Mouse (Mus musculus): ENCODE measurements around the gene Evx2.
A peak's percentile ranks its signal among the peaks of the same experiment; 100 is the strongest.

Evx2 gene

DNA sequence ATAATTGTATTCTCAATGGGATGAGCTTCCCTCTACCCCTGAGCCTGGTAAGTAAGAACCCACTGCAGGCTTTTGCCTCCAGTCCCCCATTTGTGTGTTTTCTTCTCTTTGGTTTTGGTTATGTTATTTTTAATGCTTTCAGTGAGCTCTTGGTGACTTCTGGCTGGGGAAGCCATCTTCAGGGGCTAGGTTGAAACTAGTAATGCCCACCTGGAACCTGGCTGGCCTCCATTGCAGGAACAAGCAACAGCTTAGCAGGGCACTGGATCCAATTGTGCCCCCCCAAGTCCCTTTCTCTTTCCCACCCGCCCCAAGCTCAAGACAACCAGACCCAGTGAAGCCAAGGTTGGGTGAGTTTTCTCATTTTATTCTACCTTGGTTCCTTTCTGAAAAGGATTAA is 36.0 kb upstream of the Evx2 start:
- DNase-seq = no peak

DNA sequence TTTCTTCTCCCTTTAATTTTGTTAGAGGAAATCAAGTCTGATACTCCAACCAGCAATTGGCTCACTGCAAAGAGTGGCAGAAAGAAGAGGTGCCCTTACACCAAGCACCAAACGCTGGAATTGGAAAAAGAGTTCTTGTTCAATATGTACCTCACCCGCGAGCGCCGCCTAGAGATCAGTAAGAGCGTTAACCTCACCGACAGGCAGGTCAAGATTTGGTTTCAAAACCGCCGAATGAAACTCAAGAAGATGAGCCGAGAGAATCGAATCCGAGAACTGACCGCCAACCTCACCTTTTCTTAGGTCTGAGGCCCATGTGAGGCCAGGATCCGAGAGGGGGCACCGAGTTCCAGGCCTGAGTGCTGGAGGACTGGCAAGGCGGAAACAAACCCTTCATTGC is 34.7 kb upstream of the Evx2 start:
- no peak for DNase-seq

- DNase-seq = no peak
These were observed 34.1 kb upstream of the Evx2 start for GRCm38 (mm10) chr2:74693432-74693827.

GRCm38 (mm10) chr2:74692808-74693431 is 33.6 kb upstream of the Evx2 start:
- DNase-seq = no peak

DNA sequence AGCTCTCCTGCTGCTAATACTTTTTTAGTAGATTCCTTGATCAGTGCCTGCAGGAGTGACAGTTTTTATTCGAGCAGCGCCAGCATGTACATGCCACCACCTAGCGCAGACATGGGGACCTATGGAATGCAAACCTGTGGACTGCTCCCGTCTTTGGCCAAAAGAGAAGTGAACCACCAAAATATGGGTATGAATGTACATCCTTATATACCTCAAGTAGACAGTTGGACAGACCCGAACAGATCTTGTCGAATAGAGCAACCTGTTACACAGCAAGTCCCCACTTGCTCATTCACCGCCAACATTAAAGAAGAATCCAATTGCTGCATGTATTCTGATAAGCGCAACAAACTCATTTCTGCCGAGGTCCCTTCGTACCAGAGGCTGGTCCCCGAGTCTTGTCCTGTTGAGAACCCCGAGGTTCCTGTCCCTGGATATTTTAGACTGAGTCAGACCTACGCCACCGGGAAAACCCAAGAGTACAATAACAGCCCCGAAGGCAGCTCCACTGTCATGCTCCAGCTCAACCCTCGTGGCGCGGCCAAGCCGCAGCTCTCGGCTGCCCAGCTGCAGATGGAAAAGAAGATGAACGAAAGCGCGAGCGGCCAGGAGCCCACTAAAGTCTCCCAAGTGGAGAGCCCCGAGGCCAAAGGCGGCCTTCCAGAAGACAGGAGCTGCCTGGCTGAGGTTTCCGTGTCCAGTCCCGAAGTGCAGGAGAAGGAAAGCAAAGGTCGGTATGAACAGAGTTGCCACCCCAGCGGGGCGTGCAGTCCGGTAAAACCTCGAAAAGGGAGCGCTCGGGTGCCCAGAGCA is 32.8 kb upstream of the Evx2 start:
- DNase-seq = no peak

DNA sequence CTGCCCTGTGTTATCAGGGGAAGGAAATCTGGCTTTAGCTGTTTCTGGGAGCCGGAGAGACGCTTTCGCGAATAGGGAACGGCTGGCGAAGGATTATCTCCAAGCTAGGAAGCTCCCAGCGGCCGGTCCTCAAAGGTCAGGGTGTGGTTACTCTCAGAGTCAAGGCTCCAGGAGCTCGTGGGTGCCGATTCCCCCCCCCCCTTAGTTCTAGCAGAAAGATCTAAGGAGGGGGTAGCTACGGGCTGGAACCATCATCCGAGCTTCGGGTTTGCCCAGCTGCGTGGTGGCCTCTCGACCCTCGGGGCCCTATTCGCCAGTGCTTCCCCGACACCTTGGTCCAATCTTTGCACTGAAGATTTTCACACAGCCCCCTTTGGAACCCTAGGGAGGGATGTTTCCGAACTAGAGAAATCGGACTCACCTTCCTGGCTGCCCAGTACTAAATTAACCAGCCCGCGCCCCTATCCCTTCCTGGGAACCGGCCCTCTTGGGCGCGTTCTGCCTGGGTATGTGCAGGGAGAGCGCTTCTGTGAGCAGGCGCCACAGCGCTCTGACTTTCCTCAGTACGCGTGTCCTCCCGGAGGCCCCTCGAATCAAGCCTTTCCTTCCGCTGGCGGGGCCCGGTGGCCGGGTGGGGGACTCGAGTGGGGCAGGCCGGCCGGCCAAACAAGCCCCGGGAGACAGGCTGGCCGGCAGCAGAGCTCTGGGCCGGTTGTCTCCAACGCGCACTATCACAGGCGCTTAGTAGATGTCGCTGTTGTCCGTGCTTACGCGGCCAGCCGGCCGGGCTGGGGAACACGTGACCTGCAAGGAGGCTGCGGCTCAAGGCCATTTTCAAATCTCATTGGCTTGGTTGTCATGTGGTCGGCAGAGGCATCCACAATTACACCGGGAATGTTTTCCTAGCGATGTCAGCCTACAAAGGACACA is 31.9 kb upstream of the Evx2 start, which contains the start of gene Hoxd10:
Hoxd10 (plus strand) TSS at position 903 of the 930 bp plus-strand sequence.
- DNase-seq = no peak

DNA sequence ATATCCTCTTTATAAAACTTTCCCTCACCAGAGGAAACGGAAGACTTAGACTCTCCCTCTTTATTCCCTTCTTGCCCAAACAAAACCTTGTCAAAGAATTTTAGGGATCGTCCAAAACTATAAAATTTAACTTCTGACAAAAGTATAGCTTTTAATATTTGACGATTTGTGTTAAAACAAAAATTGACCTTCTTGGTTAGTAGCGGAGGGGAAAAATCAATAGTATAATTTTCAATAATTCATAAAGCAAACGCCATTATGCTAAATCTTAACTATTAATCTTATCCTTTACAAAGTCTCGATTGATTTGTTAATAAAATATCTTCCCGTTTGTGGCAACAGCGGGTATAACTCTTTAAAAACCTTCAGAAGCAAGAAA is 31.0 kb upstream of the Evx2 start:
- no peak for DNase-seq

GRCm38 (mm10) chr2:74689574-74690337 is 30.4 kb upstream of the Evx2 start:
- DNase-seq = no peak

DNA sequence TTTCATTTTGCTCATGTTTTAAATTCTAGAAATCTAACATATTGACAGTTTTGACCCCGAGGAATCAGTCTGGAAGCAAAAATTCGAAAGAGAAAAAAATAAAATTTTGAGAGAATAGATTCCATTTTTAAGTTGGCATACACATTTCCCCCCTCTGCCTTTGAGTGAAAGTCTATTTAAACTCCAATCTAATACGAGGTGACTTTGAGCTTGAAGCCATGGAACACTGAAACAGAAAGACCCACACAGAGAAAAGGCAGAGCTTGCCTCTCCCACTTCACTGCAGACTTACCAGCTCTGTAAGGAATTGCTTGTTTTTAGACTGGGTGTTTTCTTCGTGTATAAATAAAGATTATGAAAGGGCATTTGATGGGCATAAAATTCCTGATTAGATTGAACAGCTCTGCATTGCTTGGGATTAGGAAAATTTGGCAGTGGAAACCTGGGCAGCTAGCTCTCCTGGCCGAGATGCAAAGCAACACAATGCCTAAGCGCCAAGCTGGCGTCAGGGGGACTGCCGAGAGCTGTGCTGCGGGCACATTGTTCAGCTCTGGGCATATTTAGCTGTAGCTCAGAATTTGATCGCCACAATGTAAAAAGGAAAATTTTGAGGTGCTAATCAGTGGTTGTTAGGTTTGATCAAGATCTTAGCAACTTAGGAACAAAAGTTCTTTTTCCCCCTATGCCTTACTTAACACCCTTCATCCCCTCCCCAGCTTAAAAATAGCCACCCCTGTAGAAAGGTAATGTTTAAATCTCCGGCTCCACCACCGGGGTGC is 29.6 kb upstream of the Evx2 start:
- no peak for DNase-seq

GRCm38 (mm10) chr2:74687698-74688555 is 28.6 kb upstream of the Evx2 start:
- no peak for DNase-seq

DNA sequence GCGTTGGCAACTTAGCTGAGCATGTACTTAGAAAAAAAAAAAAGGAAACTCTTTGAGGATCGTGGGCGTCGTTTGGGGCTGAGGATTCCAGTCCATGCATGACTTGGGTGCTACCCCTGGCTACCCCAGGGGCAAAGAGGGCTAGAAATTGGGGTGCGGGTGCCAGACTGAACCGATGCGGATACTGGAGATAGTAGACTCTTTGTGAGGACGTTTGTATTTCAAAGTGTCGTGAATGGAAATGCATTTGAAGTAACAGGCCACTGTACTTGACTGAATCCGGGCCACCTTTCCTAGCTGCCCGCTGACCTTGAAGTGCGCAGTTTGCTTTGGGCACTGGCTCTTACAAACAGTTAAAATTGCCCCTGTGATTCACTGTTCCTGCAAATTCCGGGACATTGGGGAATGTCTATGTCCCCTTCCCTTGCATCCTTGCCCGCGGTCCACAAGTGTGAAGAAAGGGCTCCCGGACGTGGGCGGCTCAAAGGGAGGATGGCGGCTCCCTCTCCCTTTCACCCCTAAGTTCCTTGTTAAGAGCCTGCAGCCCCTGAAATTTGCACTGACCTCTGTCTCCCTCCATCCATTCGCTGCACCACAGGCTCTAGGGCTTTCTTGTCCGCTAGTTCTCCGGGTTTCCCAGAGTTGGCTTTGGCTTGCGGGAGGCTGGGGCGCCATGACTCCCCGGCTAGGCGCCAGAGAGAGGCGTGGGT is 27.8 kb upstream of the Evx2 start:
- no peak for DNase-seq

DNA sequence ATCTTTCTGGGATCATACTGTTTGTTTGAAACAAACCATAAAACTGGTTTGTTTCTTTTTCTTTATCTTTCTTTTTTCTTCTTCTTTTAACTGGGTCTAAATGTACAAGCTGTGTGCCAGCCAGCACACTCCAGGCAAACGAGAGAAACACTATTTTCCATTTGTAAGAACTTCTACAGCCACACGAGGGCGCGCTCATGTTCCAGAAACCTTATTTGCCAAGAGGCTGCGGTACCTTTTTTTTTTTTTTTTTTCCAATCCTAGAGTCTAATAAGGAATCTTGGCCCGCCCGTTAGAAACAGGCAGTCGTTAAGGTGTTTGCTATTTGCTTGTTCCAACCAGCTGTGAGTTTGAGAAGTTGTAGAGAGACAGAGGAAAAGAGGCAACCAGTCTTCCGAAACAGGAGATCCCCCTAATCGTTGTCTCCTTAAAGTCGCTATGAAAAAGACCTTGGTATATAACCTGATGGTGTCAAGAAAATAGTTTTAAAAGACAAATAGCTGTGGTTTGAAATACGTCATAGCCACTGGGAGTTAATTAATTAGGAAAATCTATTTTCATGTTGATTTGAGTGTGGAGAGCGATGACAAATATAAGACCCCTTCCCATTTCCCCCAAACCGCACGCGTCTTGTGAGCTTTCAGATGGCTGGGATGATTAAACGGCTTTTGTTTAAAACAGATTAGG is 27.1 kb upstream of the Evx2 start:
- peak; percentile 48 for DNase-seq

DNA sequence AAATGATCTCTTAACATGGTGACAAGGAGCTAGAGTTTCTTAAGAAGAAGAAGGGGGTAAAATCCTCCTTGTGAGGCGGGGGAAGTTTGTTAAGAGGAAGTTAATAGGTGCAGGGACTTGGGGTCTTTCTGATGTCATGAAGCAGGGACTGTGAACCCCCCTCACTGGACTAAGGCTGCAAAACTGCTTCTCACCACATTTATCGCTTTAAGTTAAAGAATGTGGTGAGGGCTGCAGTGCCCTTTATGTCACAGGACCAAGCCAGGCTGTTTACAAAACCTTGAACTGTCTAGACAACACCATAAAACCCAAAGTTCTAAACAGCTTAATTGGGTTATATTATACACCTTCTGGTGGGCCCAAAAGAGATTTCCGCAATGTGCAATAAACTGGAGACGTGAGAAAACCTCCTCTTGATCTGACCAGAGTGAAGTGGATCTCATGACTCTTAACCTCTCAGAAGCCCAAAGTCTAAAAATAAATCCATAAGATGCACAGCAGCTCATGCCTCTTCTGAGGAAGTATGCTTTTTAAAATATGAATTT is 25.8 kb upstream of the Evx2 start:
- no peak for DNase-seq

- no peak for DNase-seq
These were observed 24.7 kb upstream of the Evx2 start for GRCm38 (mm10) chr2:74684106-74684505.

GRCm38 (mm10) chr2:74683471-74683951 is 24.2 kb upstream of the Evx2 start:
- no peak for DNase-seq

- DNase-seq = no peak
These were observed 23.4 kb upstream of the Evx2 start for GRCm38 (mm10) chr2:74682796-74683195.

DNA sequence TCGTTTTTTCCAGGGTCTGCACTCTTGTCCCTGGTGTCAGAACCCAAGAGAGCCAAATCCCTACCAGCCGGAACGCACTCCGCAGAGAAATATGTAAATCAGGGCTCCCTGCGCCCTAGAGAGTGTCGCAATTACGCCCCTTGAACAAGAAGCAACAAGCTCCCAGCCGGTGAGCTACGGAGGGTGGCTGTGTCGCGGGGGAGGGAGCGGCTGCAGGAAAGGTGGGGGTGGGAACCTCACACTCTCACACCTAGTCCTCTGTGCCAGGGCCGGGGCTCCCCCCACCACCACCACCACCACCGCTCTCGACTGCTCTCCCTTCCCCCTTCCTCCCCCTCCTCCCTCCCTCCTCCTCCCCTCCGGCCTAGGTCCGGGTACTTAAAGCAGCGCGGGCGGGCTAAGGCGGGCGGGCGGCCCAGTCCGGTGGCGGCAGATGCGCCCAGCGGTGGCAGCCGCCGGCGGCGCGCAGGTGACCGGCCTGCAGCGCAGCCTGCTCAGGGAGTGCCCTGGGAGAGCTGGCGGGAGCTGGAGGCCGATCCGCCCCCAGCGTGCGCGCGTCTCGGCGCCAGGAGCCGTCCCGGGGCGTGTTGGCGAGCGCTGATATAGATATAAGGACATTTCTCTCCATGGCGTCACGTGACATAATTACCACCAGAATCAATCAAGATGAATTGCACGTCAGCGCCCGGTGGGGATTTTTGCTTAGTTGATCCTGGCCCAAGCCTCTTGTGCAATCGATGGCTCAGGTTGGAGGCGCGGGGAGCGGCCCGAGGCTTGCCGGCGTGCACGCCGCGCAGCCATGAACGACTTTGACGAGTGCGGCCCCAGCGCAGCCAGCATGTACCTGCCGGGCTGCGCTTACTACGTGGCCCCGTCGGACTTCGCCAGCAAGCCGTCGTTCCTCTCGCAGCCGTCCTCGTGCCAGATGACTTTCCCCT is 22.5 kb upstream of the Evx2 start:
- DNase-seq = no peak
